In the genomic region with DNA sequence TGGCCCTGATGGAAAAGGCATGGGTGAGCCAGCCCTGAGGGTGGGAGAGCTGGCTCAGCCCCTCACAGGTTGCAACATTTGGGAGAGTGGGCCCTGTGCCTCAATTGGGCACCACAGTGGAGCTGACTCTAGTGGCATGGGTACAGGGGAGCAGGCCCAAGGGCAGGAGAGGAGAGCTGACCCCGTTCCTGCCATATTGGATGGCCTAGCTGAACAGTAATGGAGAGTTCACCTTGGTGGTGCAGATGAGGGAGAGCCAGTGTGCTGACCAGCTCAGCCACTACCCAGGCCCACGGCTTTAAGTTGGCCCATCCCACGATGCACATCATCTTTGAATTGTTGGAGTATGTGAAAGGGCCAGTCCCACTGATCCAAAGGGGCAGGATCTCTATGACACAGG, we compare ENCODE assay signal across 26 mouse cellular contexts. TPM values are rescaled to one million over a fixed set of nuclear protein-coding genes. Genes with fewer than 3 reads are reported as not detected.
A peak's percentile ranks its signal among the peaks of the same experiment; 100 is the strongest.
DNase-seq lines count a peak whose midpoint lies in the region; ATAC-seq lines count a peak whose summit lies in the region.
"Had no signal": no experiment of that assay in that cellular context is flagged by ENCODE, and none has a peak within 500 bp of the region (broad histone marks: within the 10 kb centered on the region; RNA-seq: fewer than 3 reads in every experiment).

No protein-coding gene starts in this region.

- no peak overlapping the region for H3K27ac ChIP-seq in forebrain, embryonic 15.5 days (replicated peaks)
- H3K27ac ChIP-seq in forebrain, embryonic 14.5 days (ENCODE audit: low read depth, low read length): no peak overlapping the region
- H3K27ac ChIP-seq in hindbrain, embryonic 13.5 days: no peak overlapping the region
- H3K27ac ChIP-seq in hindbrain, embryonic 11.5 days (ENCODE audit: low read depth, low read length): no peak overlapping the region
- H3K27ac ChIP-seq in lung, embryonic 15.5 days: no peak overlapping the region
- H3K27ac ChIP-seq: embryonic facial prominence, embryonic 15.5 days; forebrain, embryonic 12.5 days; gastrocnemius, adult 2 months had no signal

- H3K4me1 ChIP-seq in forebrain, embryonic 15.5 days: no peaks in the 10 kb centered on the region
- H3K4me1 ChIP-seq in forebrain, embryonic 14.5 days (ENCODE audit: control insufficient read depth, insufficient read depth, low read length): no peaks in the 10 kb centered on the region
- no peaks in the 10 kb centered on the region for H3K4me1 ChIP-seq in hindbrain, embryonic 13.5 days (replicated peaks)
- no peaks in the 10 kb centered on the region for H3K4me1 ChIP-seq in hindbrain, embryonic 11.5 days (replicated peaks; ENCODE audit: control insufficient read depth, insufficient read depth, low read length)
- H3K4me1 ChIP-seq in lung, embryonic 15.5 days: no peaks in the 10 kb centered on the region
- H3K4me1 ChIP-seq: embryonic facial prominence, embryonic 15.5 days; forebrain, embryonic 12.5 days had no signal

- H3K9me3 ChIP-seq in forebrain, embryonic 15.5 days: no peaks in the 10 kb centered on the region
- no peaks in the 10 kb centered on the region for H3K9me3 ChIP-seq in forebrain, embryonic 14.5 days (replicated peaks; ENCODE audit: control insufficient read depth, low read length)
- H3K9me3 ChIP-seq in hindbrain, embryonic 13.5 days: no peaks in the 10 kb centered on the region
- H3K9me3 ChIP-seq in hindbrain, embryonic 11.5 days (ENCODE audit: control insufficient read depth, low read length): no peaks in the 10 kb centered on the region
- H3K9me3 ChIP-seq in lung, embryonic 15.5 days: no peaks in the 10 kb centered on the region
- H3K9me3 ChIP-seq: embryonic facial prominence, embryonic 15.5 days; forebrain, embryonic 12.5 days; G1E had no signal

- no peak overlapping the region for H3K4me2 ChIP-seq in forebrain, embryonic 15.5 days (replicated peaks)
- no peak overlapping the region for H3K4me2 ChIP-seq in forebrain, embryonic 14.5 days (ENCODE audit: low read length)
- H3K4me2 ChIP-seq in hindbrain, embryonic 13.5 days: no peak overlapping the region
- no peak overlapping the region for H3K4me2 ChIP-seq in hindbrain, embryonic 11.5 days (replicated peaks; ENCODE audit: low read depth, low read length)
- H3K4me2 ChIP-seq in lung, embryonic 15.5 days: no peak overlapping the region
- H3K4me2 ChIP-seq: embryonic facial prominence, embryonic 15.5 days; forebrain, embryonic 12.5 days; heart, embryonic 11.5 days had no signal

- no peak for DNase-seq in forebrain, embryonic 14.5 days (ENCODE audit: low spot score)
- no peak for DNase-seq in hindbrain, embryonic 11.5 days (ENCODE audit: low spot score)
- no peak for DNase-seq in lung, postnatal 14 days
- no peak for DNase-seq in c-Kit-positive CD71-positive TER-119-positive erythroid progenitor cells, embryonic 14.5 days (ENCODE audit: low spot score)
- DNase-seq: adrenal gland, adult 8-10 months; adrenal gland, postnatal 36 days; cerebellum, adult 11 months; cerebellum, adult 8-10 months; gastrocnemius, adult 2 months; gastrocnemius, postnatal 25 days; heart, postnatal 36 days had no signal

- no peak overlapping the region for H3K9ac ChIP-seq in forebrain, embryonic 15.5 days (replicated peaks)
- no peak overlapping the region for H3K9ac ChIP-seq in forebrain, embryonic 14.5 days (ENCODE audit: low read length)
- no peak overlapping the region for H3K9ac ChIP-seq in hindbrain, embryonic 13.5 days
- no peak overlapping the region for H3K9ac ChIP-seq in hindbrain, embryonic 11.5 days (ENCODE audit: low read depth, low read length)
- no peak overlapping the region for H3K9ac ChIP-seq in lung, embryonic 15.5 days
- H3K9ac ChIP-seq: embryonic facial prominence, embryonic 15.5 days; forebrain, embryonic 12.5 days had no signal

- no peaks in the 10 kb centered on the region for H3K27me3 ChIP-seq in forebrain, embryonic 15.5 days
- H3K27me3 ChIP-seq in forebrain, embryonic 14.5 days (replicated peaks; ENCODE audit: control insufficient read depth, insufficient read depth, low read length): no peaks in the 10 kb centered on the region
- H3K27me3 ChIP-seq in hindbrain, embryonic 13.5 days: no peaks in the 10 kb centered on the region
- no peaks in the 10 kb centered on the region for H3K27me3 ChIP-seq in hindbrain, embryonic 11.5 days (ENCODE audit: control insufficient read depth, insufficient read depth, low read length)
- no peaks in the 10 kb centered on the region for H3K27me3 ChIP-seq in lung, embryonic 15.5 days
- H3K27me3 ChIP-seq: embryonic facial prominence, embryonic 15.5 days; forebrain, embryonic 12.5 days had no signal

- ATAC-seq in forebrain, embryonic 15.5 days (replicated peaks): 0 out of 2 replicates have a peak, but pooled peaks have one; percentile 38
- ATAC-seq in forebrain, embryonic 14.5 days: no peak
- peak; percentile 63 for ATAC-seq in hindbrain, embryonic 13.5 days (ENCODE audit: low FRiP score)
- no peak for ATAC-seq in hindbrain, embryonic 11.5 days (ENCODE audit: low FRiP score)
- peak; percentile 39 for ATAC-seq in lung, embryonic 15.5 days (ENCODE audit: borderline replicate concordance, extremely low read depth, low FRiP score, low TSS enrichment)
- ATAC-seq in erythroblast, adult 5-6 weeks (replicated peaks; ENCODE audit: low FRiP score, poor library complexity, severe bottlenecking): peak; percentile 15; the same call in 1 of the 2 replicates
- ATAC-seq: CD4-positive, CD25-positive, alpha-beta regulatory T cell, adult 4 months; hindbrain, embryonic 16.5 days; inflammation-experienced regulatory T-cells, adult 6 months had no signal

- no peaks in the 10 kb centered on the region for H3K36me3 ChIP-seq in forebrain, embryonic 15.5 days
- H3K36me3 ChIP-seq in forebrain, embryonic 14.5 days (ENCODE audit: control insufficient read depth, insufficient read depth, low read length): no peaks in the 10 kb centered on the region
- H3K36me3 ChIP-seq in hindbrain, embryonic 13.5 days: no peaks in the 10 kb centered on the region
- H3K36me3 ChIP-seq in hindbrain, embryonic 11.5 days (ENCODE audit: control insufficient read depth, insufficient read depth, low read length): no peaks in the 10 kb centered on the region
- no peaks in the 10 kb centered on the region for H3K36me3 ChIP-seq in lung, embryonic 15.5 days
- H3K36me3 ChIP-seq: embryonic facial prominence, embryonic 15.5 days; forebrain, embryonic 12.5 days; G1E had no signal

- WGBS in forebrain, embryonic 15.5 days: 86% methylated on average over 3 of the region's 3 CpGs
- 87% methylated on average over 3 of the region's 3 CpGs for WGBS in forebrain, embryonic 14.5 days
- WGBS in hindbrain, embryonic 13.5 days: 88% methylated on average over 3 of the region's 3 CpGs
- WGBS in hindbrain, embryonic 11.5 days: 83% methylated on average over 3 of the region's 3 CpGs
- 82% methylated on average over 3 of the region's 3 CpGs for WGBS in lung, embryonic 15.5 days

- H3K4me3 ChIP-seq in forebrain, embryonic 15.5 days: no peak overlapping the region
- no peak overlapping the region for H3K4me3 ChIP-seq in forebrain, embryonic 14.5 days (ENCODE audit: low read depth, low read length)
- H3K4me3 ChIP-seq in hindbrain, embryonic 13.5 days: no peak overlapping the region
- no peak overlapping the region for H3K4me3 ChIP-seq in hindbrain, embryonic 11.5 days (ENCODE audit: low read depth, low read length)
- no peak overlapping the region for H3K4me3 ChIP-seq in lung, embryonic 15.5 days
- H3K4me3 ChIP-seq: embryonic facial prominence, embryonic 15.5 days; forebrain, embryonic 12.5 days; gastrocnemius, adult 2 months had no signal

RNA-seq across cellular contexts. Expression of a gene that starts 6.2 kb away (rescaled TPM):
- polyA plus RNA-seq in forebrain, embryonic 15.5 days (2015; fragmentation: Nextera tagmentation; extraction: Ambion mirVana): not detected in 2 replicates
- not detected in 2 replicates for polyA plus RNA-seq in forebrain, embryonic 14.5 days (2014; fragmentation: Nextera tagmentation; extraction: Ambion mirVana)
- not detected in 2 replicates for polyA plus RNA-seq in hindbrain, embryonic 13.5 days (2015; fragmentation: Nextera tagmentation; extraction: Ambion mirVana)
- not detected in 2 replicates for polyA plus RNA-seq in hindbrain, embryonic 11.5 days (2014; fragmentation: Nextera tagmentation; extraction: Ambion mirVana)
- not detected in 2 replicates for polyA plus RNA-seq in lung, embryonic 15.5 days (2015; fragmentation: Nextera tagmentation; extraction: Ambion mirVana)
- total RNA-seq in erythroblast, adult 5-6 weeks (2015; ENCODE audit: low replicate concordance): not detected in 2 replicates
- total RNA-seq in erythroblast, adult 5-6 weeks (2017; ENCODE audit: low replicate concordance): not detected in 2 replicates
- total RNA-seq: adrenal gland, adult 8-10 months; adrenal gland, postnatal 36 days; common myeloid progenitor, adult 5-6 weeks; G1E; gastrocnemius, adult 2 months; gastrocnemius, postnatal 25 days; granulocyte monocyte progenitor cell, adult 5-6 weeks; heart, postnatal 36 days had no signal
- polyA plus RNA-seq: CD4-positive, CD25-positive, alpha-beta regulatory T cell, adult 4 months; embryonic facial prominence, embryonic 11.5 days; embryonic facial prominence, embryonic 15.5 days; forebrain, embryonic 12.5 days; G1E; heart, embryonic 11.5 days; heart, postnatal 0 days; hindbrain, embryonic 16.5 days; inflammation-experienced regulatory T-cells, adult 6 months had no signal

RNA-seq across cellular contexts. Expression of a gene that starts 9.8 kb away (rescaled TPM):
- 28.3 and 29.9 TPM in 2 replicates for polyA plus RNA-seq in forebrain, embryonic 15.5 days (2015; fragmentation: Nextera tagmentation; extraction: Ambion mirVana)
- polyA plus RNA-seq in forebrain, embryonic 14.5 days (2014; fragmentation: Nextera tagmentation; extraction: Ambion mirVana): 24.9 and 29.6 TPM in 2 replicates
- polyA plus RNA-seq in hindbrain, embryonic 13.5 days (2015; fragmentation: Nextera tagmentation; extraction: Ambion mirVana): 23.7 and 25.8 TPM in 2 replicates
- 24.8 and 26.5 TPM in 2 replicates for polyA plus RNA-seq in hindbrain, embryonic 11.5 days (2014; fragmentation: Nextera tagmentation; extraction: Ambion mirVana)
- 14.5 and 15.3 TPM in 2 replicates for polyA plus RNA-seq in lung, embryonic 15.5 days (2015; fragmentation: Nextera tagmentation; extraction: Ambion mirVana)
- total RNA-seq in erythroblast, adult 5-6 weeks (2015; ENCODE audit: low replicate concordance): 5.8 and 6.9 TPM in 2 replicates
- total RNA-seq in erythroblast, adult 5-6 weeks (2017; ENCODE audit: low replicate concordance): 8.8 and 12.5 TPM in 2 replicates

RNA-seq across cellular contexts. Expression of a gene that starts 47.6 kb away (rescaled TPM):
- polyA plus RNA-seq in forebrain, embryonic 15.5 days (2015; fragmentation: Nextera tagmentation; extraction: Ambion mirVana): 6.2 and 6.3 TPM in 2 replicates
- polyA plus RNA-seq in forebrain, embryonic 14.5 days (2014; fragmentation: Nextera tagmentation; extraction: Ambion mirVana): 5.0 and 5.1 TPM in 2 replicates
- 9.2 and 9.6 TPM in 2 replicates for polyA plus RNA-seq in hindbrain, embryonic 13.5 days (2015; fragmentation: Nextera tagmentation; extraction: Ambion mirVana)
- polyA plus RNA-seq in hindbrain, embryonic 11.5 days (2014; fragmentation: Nextera tagmentation; extraction: Ambion mirVana): 4.4 and 5.6 TPM in 2 replicates
- 0.19 and 0.20 TPM in 2 replicates for polyA plus RNA-seq in lung, embryonic 15.5 days (2015; fragmentation: Nextera tagmentation; extraction: Ambion mirVana)
- 0.63 and 0.77 TPM in 2 replicates for total RNA-seq in erythroblast, adult 5-6 weeks (2015; ENCODE audit: low replicate concordance)
- total RNA-seq in erythroblast, adult 5-6 weeks (2017; ENCODE audit: low replicate concordance): 1.3 and 4.3 TPM in 2 replicates
- total RNA-seq: gastrocnemius, adult 2 months; gastrocnemius, postnatal 25 days; granulocyte monocyte progenitor cell, adult 5-6 weeks; heart, postnatal 36 days had no signal
- polyA plus RNA-seq: CD4-positive, CD25-positive, alpha-beta regulatory T cell, adult 4 months; G1E; heart, postnatal 0 days had no signal

RNA-seq across cellular contexts. Expression of a gene that starts 51.9 kb away (rescaled TPM):
- 0.18 and 0.23 TPM in 2 replicates for polyA plus RNA-seq in forebrain, embryonic 15.5 days (2015; fragmentation: Nextera tagmentation; extraction: Ambion mirVana)
- polyA plus RNA-seq in forebrain, embryonic 14.5 days (2014; fragmentation: Nextera tagmentation; extraction: Ambion mirVana): 0.14 and 0.30 TPM in 2 replicates
- polyA plus RNA-seq in hindbrain, embryonic 13.5 days (2015; fragmentation: Nextera tagmentation; extraction: Ambion mirVana): 0.12 and 0.30 TPM in 2 replicates
- polyA plus RNA-seq in hindbrain, embryonic 11.5 days (2014; fragmentation: Nextera tagmentation; extraction: Ambion mirVana): 0.08 TPM in 1 of 2 replicates, not detected in the other
- polyA plus RNA-seq in lung, embryonic 15.5 days (2015; fragmentation: Nextera tagmentation; extraction: Ambion mirVana): not detected in 2 replicates
- not detected in 2 replicates for total RNA-seq in erythroblast, adult 5-6 weeks (2015; ENCODE audit: low replicate concordance)
- not detected in 2 replicates for total RNA-seq in erythroblast, adult 5-6 weeks (2017; ENCODE audit: low replicate concordance)
- total RNA-seq: common myeloid progenitor, adult 5-6 weeks; G1E; gastrocnemius, adult 2 months; gastrocnemius, postnatal 25 days; granulocyte monocyte progenitor cell, adult 5-6 weeks had no signal
- polyA plus RNA-seq: CD4-positive, CD25-positive, alpha-beta regulatory T cell, adult 4 months; embryonic facial prominence, embryonic 11.5 days; forebrain, embryonic 12.5 days; G1E; heart, embryonic 11.5 days; heart, postnatal 0 days; inflammation-experienced regulatory T-cells, adult 6 months had no signal

Comparison
In these comparisons a context has a peak if more than half of its experiments do, and no peak if none do; other contexts are left out.
1. ATAC-seq: peak in forebrain, embryonic 15.5 days (single experiment), hindbrain, embryonic 13.5 days (single experiment), lung, embryonic 15.5 days (single experiment) and erythroblast, adult 5-6 weeks (single experiment); none in forebrain, embryonic 14.5 days (single experiment) and hindbrain, embryonic 11.5 days (single experiment).